Mouse (Mus musculus) liver, postnatal 0 days (tissue): ENCODE measurements around the gene Drc1.

Source experiments
- CTCF ChIP-seq: sonication (generic); IDR thresholded peaks from 2 replicates; pipeline ENCODE4 v1.5.1; 2016; ENCODE audit warnings: antibody characterized with exemption, low read depth
- EP300 ChIP-seq: IDR thresholded peaks from 2 replicates; pipeline ENCODE4 v1.6.1; 2016; ENCODE audit warnings: antibody characterized with exemption, low read depth, mild to moderate bottlenecking

DNA sequence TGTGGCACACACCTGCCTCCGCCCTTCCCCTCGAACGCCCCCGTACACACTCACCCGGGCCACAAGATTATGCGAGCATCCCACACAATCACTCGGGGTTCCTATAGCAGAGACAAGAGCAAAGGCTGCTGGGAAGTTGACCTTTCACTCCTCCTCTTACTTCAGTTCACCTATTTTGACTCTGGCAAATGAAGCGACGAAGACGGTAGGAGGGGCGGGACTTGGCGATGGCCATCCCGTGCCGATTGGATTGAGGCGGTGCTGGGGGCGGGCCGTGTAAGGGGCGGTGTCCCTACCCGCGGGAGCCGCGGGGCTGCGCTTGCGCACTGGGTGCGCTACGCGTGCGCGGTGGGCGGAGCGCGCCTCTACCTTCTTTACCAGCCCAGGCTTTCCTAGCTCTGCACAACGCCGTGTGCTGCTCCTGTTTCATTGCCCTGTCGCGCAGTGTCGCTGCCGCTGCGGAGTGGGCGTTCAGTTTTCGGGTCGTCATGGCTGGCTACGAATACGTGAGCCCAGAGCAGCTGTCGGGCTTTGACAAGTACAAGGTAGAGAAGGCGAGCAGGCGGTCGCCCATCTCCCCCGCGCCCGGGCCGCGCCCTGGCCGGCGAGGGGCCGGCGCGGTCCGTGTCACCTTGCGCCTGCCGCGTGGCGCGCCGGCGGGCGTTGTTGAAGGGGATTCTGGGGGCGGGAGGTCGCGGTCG lies 48.8 kb upstream of the Drc1 start, which contains the start of gene Selenoi:
- TF ChIP-seq CTCF (no peak), EP300 (no peak)
